Mouse (Mus musculus) cerebellum, adult 8-10 months (tissue): ENCODE results near the gene Eaf2.
A peak's percentile ranks its signal among the peaks of the same experiment; 100 is the strongest.
"Not testable (repeated sequence)": the region's sequence is repeated elsewhere in the genome, so short reads cannot be mapped to it uniquely, and the experiment has no call there.

Experiments
- DNase-seq: peaks from one replicate; pipeline ENCODE4 v3.0.0; 2022

Gene Eaf2

DNA sequence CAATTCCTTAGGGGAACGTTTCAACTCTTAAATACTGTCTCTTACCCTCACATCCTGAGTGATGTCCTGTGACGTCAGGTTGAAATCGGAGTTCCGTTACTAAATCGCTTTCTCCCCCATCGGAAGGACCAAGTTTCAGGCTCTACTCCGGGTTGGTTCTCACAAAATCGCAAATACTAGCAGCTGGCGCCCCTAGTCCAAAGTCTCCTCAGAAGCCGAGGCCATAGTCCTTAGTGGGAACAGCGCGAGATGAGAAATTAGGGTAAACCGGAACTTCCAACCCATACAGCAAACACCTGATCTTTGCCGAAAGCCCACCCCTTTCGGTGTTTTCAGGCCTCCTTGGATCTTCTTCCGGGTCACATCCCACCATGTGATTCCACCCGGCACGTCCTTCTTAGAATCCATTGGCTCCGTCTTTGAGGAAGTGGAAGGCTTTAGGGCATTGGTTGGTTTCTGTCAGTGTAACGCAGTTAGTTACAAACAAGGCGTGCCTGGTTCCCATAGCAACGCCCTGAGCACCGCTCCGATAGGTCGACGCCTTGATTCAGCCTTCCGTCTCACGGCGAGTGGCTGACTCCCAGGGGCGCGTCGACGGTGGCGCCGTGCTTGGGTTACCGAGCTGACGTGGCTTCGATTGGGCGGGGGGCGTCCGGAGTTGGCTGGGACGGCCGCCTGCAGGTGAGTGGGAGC lies at the start of gene Eaf2, which contains the start of gene Golgb1:
Gene Eaf2 (minus strand): TSS at position 421 of the 693 bp plus-strand sequence.
Gene Golgb1 (plus strand): TSS at position 558 of the 693 bp plus-strand sequence.
- peak; percentile 94 for DNase-seq

DNA sequence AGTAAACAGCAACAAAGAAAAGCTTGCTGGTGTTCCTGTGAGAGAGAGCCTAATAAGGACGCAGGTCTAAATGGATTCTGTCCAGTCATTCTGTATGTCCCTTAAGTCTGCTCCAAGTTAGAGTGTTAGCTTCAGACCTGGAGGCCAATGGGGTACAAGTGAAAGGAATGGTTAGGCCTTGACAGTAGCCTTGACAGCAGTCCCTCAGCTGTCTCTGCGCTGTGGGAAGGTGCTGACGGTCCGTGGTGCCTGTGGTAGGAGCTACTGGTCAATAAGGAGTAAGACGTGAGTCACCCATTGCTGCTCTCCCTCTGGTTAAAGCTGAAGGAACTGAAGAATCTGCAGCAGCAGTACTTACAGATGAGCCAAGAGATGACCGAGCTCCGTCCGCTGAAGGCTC lies 49.5 kb upstream of the Eaf2 start:
- no peak for DNase-seq

DNA sequence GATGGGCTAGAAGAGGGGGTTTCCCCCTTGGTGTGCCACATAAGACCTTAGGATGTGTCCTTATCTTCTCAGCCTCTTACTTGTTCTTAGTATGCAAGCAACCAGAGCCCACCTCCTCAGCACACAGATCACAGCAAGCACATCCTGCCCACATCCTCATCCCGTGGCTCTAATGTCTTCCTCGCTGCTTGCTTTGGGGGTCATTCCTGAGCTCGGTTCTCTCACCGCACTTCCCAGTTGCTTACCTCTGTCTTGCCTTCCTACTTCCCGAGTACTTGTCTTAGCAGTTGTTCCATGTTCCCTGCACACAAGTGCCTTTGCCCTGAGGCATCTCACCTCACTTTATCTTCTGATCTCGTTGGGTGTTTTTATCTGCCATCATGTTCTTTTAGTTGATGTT lies 47.2 kb upstream of the Eaf2 start:
- DNase-seq, result no peak

GRCm38 (mm10) chr16:36921067-36921613 lies 46.3 kb upstream of the Eaf2 start:
- DNase-seq, result no peak

- no peak for DNase-seq
Observed at GRCm38 (mm10) chr16:36920410-36920809, 45.6 kb upstream of the Eaf2 start.

DNA sequence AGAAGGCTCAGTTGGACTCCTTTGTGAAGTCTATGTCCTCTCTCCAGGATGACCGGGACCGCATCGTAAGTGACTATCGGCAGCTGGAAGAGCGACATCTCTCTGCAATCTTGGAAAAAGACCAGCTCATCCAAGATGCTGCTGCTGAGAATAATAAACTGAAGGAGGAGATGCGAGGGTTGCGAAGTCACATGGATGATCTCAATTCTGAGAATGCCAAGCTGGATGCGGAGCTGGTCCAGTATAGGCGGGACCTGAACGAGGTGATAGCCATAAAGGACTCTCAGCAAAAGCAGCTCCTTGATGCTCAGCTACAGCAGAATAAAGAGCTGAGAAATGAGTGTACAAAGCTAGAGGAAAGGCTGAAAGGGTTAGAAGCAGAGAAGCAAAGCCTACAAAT lies 43.7 kb upstream of the Eaf2 start:
- no peak for DNase-seq

DNA sequence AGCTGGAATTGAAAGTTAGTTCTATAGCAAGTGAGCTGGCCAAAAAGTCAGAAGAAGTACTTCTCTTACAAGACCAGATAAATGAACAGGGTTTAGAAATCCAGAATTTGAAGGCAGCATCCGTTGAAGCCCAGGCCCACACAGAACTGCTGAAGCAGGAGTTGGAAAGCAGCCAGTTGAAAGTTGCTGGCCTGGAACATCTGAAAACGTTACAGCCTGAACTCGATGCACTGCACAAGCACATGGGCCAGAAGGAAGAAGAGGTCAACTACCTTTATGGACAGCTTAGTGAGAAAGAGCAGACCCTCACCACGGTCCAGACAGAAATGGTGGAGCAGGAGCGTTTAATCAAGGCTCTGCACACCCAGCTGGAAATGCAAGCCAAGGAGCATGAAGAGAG lies 39.4 kb upstream of the Eaf2 start:
- no peak for DNase-seq

- DNase-seq, result no peak
Observed at GRCm38 (mm10) chr16:36912311-36912710, 37.5 kb upstream of the Eaf2 start.

DNA sequence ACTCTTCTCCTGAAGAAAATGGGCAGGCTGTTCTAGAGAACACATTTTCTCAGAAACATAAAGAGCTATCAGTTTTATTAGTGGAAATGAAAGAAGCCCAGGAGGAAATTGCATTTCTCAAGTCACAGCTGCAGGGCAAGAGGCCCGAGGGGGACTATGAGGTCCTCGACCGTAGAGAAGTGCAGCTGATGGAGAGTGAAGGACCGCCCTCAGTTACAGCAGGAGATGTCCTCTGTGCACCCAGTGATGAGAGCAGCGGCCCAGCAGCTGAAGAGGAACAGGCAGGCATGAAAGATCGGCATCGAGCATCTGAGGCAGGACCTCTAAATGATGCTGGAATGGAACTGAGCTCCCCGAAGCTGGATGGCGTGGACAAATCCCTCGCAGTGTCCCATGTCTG lies 37.1 kb upstream of the Eaf2 start:
- DNase-seq, result no peak

- DNase-seq, result no peak
Observed at GRCm38 (mm10) chr16:36903156-36903555, 28.4 kb upstream of the Eaf2 start.

DNA sequence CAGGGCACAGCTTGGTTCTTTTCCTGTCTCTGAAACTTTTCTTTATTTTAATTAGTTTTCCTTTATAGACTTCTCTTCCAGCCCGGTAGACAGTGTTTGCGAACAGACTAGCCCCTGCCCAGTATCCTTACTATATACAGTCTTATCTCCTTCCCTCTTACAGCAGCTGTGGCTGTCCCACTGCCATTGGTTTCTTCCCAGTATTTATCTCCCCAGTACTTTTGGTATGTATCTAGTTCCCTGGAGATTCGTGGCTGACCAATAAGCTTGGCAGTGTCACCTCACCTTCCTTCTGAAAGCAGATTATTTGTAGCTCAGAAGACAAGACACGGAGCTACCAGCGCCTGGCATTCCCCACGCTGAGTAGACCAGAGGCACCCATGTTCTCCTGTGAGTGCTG lies 21.9 kb upstream of the Eaf2 start:
- DNase-seq, result no peak

- no peak for DNase-seq
Observed at GRCm38 (mm10) chr16:36893317-36893716, 18.5 kb upstream of the Eaf2 start.

DNA sequence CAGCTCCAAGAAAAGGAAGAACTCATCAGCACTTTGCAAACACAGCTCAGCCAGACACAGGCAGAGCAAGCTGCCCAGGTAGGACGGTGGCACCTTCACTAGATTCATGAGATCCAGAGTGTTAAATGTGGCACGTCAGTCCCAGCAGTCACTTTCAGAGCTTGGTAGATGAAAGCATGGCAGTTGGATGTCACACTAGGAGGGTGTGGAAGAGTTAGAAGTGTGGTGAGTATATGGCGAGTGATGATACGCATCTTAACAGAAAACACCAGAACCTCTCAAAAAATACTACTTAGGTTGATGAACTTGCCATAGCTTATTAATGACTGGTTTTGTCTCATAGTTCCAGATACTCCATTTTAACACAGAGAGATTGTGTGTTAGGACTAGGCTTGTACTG lies 16.6 kb upstream of the Eaf2 start:
- no peak for DNase-seq

- no peak for DNase-seq
Observed at GRCm38 (mm10) chr16:36890559-36890958, 15.8 kb upstream of the Eaf2 start.

- DNase-seq, result no peak
Observed at GRCm38 (mm10) chr16:36887546-36887945, 12.7 kb upstream of the Eaf2 start.

DNA sequence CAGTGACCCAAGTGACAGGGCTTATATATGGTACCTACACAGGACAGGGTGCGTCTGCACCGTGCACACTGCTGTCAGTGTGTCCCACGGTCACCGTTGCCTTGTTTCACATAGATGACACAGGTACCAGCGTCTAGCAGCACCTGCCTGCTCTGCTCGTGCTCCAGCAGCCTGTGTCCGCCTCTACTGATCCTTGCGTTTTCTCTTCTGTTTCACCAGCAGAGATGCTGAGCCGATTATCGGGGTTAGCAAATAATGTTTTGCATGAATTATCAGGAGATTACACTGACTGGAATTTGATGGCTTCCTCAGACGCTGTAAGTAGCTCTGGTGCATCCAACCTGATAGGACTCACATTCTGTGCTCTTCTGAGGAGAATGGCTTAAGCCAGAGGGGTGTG lies 11.1 kb upstream of the Eaf2 start:
- no peak for DNase-seq

- DNase-seq, result no peak
Observed at GRCm38 (mm10) chr16:36884881-36885280, 10.1 kb upstream of the Eaf2 start.

DNA sequence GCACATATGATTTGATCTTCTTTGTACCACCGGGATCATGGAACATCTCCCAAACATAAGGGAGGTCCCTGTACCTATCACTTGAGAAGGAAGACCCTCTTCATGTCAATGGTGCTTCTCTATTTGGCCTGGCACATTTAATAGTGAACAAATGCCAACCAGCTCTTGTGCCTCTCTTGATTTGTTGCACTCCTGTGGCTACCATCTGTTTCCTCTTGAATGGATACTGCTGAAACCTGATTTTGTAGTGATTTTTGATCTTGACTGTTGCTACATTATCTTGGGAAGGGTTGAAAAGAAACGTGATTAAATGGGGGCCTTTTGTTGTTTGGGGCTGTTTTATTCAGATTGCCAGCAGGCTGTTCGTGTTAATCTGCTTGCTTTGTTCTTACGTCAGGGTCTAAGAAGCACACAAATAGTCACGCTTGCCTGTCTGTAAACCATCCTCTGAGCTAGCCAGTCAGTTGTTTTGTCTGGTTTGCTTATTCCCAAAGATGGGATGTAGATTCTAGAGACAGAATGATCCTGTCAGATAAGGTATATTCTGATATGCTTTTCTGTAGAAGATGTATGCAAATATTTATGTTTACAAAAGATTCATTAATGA lies 8.0 kb upstream of the Eaf2 start:
- DNase-seq, result peak; percentile 51

DNA sequence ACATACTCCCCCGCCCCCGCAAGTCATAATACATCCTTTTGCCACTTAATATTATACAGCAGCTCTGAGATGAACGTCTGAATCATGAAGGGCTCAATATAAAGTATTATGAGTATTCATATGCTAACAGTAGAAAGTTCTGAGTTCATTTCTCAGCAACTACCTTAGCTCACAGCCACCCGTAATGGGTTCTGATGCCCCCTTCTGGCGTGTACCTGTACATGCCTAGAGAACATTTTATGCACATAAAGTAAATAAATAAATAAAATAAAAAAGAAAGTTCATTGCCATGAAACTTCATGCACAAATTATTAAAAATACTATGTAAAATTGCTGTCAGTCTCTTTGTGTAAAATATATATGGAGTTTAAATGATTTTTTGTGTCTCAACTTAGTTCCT lies 2.5 kb upstream of the Eaf2 start:
- DNase-seq, result no peak

DNA sequence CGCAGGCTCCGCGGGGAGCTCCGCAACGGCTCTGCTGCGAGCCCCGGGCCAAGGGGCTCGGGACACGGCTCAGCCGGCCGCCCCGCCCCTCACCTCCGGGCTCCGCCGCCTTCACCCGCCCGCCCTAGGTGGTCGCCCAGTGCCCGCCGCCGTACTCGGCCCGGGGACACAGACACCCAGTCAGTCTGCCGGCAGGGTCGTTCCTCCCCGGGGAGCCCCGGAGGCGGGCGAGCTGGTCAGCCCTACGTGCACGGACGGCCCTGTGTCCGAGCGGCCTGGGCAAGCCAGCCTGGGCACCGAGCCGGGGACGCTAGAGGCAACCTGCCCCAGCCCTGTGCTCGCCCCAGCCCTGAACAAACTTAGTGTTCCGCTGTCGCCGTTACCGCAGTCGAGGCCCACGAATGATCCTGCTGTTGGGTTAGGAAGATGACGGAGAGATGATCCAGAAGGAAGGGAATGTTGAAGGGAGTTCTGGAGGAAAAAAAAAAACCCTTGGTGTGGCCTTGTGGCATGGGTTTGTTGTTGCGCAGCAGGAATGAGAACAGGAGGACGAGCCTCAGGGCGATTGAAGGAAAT lies 561 bp upstream of the Eaf2 start:
- DNase-seq, result peak; percentile 66

DNA sequence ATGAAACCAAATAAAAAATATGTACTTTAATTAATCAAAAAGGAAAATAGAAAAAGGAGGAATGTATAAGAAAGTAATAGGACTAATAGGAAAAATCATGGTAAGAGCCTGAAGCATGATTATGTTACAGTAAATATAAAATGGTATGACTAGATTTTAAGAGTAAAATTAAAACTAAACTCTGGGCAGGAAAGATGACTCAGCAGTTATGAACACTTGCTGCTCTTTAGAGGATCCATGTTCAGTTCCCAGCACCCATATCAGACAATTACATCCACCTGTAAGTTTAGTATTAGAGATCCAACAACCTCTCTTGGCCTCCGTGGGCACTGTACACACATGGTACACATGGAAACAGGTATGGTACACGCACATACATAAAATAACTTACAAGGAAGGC lies 5.4 kb downstream of the Eaf2 start:
- no peak for DNase-seq

GRCm38 (mm10) chr16:36863585-36863984 lies 11.2 kb downstream of the Eaf2 start:
- no peak for DNase-seq

DNA sequence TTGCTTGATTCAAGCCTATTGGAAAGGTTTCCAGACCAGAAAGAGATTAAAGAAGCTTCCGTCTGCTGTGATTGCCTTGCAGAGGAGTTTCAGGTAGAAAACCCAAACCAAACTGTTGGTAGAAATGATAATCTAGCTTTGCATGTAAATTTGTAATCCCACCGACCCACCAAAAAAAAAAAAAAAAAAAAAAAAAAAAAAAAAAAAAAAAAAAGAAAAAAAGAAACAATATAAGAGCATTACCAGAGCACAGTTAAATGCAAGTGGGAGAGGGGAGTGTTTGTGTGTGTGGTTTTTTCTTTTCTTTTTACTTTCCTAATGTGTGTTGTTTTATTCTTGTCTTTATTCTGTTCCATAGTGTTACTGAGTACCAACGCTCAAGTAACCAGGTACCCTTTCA lies 23.6 kb downstream of the Eaf2 start:
- no peak for DNase-seq

GRCm38 (mm10) chr16:36846894-36847293 lies 27.9 kb downstream of the Eaf2 start:
- not testable (repeated sequence) for DNase-seq
